Mouse (Mus musculus) heart, adult 2 months (tissue): ENCODE data around the gene Cacna1s. TPM values are rescaled to one million over a fixed set of nuclear protein-coding genes. Genes with fewer than 3 reads are reported as not detected.

ENCODE experiments used
- DNase-seq, 2 experiments: peaks; one replicate each; pipeline ENCODE4 v3.0.0; 2021
- H3K27ac ChIP-seq: fragments of 200-600 bp; 2 replicates; pipeline ENCODE4 v1.8.1; 2022
- H3K27me3 ChIP-seq: fragments of 200-500 bp; 2 replicates; pipeline ENCODE4 v1.6.1; 2012; ENCODE audit warnings: mild to moderate bottlenecking, low read length, inconsistent platforms, mixed read lengths; ENCODE audit not compliant: control insufficient read depth, insufficient read depth
- H3K36me3 ChIP-seq: fragments of 200-500 bp; 2 replicates; pipeline ENCODE4 v1.6.1; 2012; ENCODE audit warnings: low read length, inconsistent platforms; ENCODE audit not compliant: control insufficient read depth, insufficient read depth
- H3K4me1 ChIP-seq: fragments of 200-500 bp; 2 replicates; pipeline ENCODE4 v1.6.1; 2011; ENCODE audit warnings: low read length; ENCODE audit not compliant: control insufficient read depth, insufficient read depth
- H3K4me3 ChIP-seq: fragments of 200-600 bp; 2 replicates; pipeline ENCODE4 v1.8.1; 2022
- H3K79me2 ChIP-seq: fragments of 200-500 bp; replicated peaks from 2 replicates; pipeline ENCODE4 v1.6.1; 2012; ENCODE audit warnings: mild to moderate bottlenecking, inconsistent platforms, low read length, moderate library complexity, mixed read lengths; ENCODE audit not compliant: control insufficient read depth, insufficient read depth
- H3K9ac ChIP-seq: fragments of 200-500 bp; 2 replicates; pipeline ENCODE4 v1.6.1; 2012; ENCODE audit warnings: low read depth, mild to moderate bottlenecking, control low read depth, inconsistent platforms, low read length, mixed read lengths
- CTCF ChIP-seq: fragments of 200-600 bp; IDR thresholded peaks from 2 replicates; pipeline ENCODE4 v1.8.1; 2022; ENCODE audit warnings: antibody characterized with exemption, mild to moderate bottlenecking, moderate library complexity
- EP300 ChIP-seq: fragments of 200-500 bp; IDR thresholded peaks from 2 replicates; pipeline ENCODE4 v1.6.1; 2011; ENCODE audit warnings: low read depth, low read length, control low read depth; ENCODE audit not compliant: insufficient read depth
- POLR2A ChIP-seq: fragments of 200-500 bp; IDR thresholded peaks from 2 replicates; pipeline ENCODE4 v1.6.1; 2011; ENCODE audit warnings: mild to moderate bottlenecking, low read depth, low read length, control low read depth; ENCODE audit not compliant: insufficient read depth
- WGBS: fragments of 180-500 bp; shearing (Covaris S2); methylation state at CpG from one replicate; pipeline ENCODE4 v1.1.7; 2018; 5-methylcytosine and 5-hydroxymethylcytosine counted together
- intact Hi-C: fragments of 180-260 bp; cut with DNase I; formaldehyde crosslinking; loops from one replicate; pipeline ENCODE4 v1.15.1; 2025
- polyA plus RNA-seq: library from polyadenylated mRNA; depleted of rRNA; stranded (reverse); fragments of >200 nt; gene quantifications from 2 replicates; pipeline ENCODE4 v1.2.3, GENCODE M21; 2012
- total RNA-seq, 2 experiments: library from RNA; stranded (reverse); gene quantifications; 2 replicates each; pipeline ENCODE4 v1.2.3; 2021

Cacna1s gene
- total and polyA plus RNA-seq, 3 experiments, result 8.0 to 11.4 (median 9.1) TPM

- peaks cover 16% of the 10 kb centered on the region for H3K4me1 ChIP-seq
- no peak overlapping the region for H3K27ac ChIP-seq
- H3K27me3 ChIP-seq, result peaks cover 4% of the 10 kb centered on the region
- H3K9ac ChIP-seq, result no peak overlapping the region
- 64% methylated on average over 2 of the region's 2 CpGs for WGBS
- DNase-seq, result no peak
- no peak for TF ChIP-seq EP300
- TF ChIP-seq CTCF, result no peak
- no peak for TF ChIP-seq POLR2A
- no peak overlapping the region for H3K4me3 ChIP-seq
- intact Hi-C loops, result no loop called here
- no peaks in the 10 kb centered on the region for H3K79me2 ChIP-seq
- no peaks in the 10 kb centered on the region for H3K36me3 ChIP-seq
These were observed 82.0 kb downstream of the Cacna1s start for GRCm38 (mm10) chr1:136134547-136134946.

GRCm38 (mm10) chr1:136135046-136135445 lies 82.5 kb downstream of the Cacna1s start:
- no peaks in the 10 kb centered on the region for H3K36me3 ChIP-seq
- H3K9ac ChIP-seq, result no peak overlapping the region
- no peak overlapping the region for H3K27ac ChIP-seq
- peak in 1 of 2 experiments; percentile 78 for DNase-seq
- H3K27me3 ChIP-seq, result peaks cover 4% of the 10 kb centered on the region
- H3K4me1 ChIP-seq, result peaks cover 16% of the 10 kb centered on the region
- TF ChIP-seq POLR2A, result no peak
- no peak for TF ChIP-seq CTCF
- no peak for TF ChIP-seq EP300
- no peaks in the 10 kb centered on the region for H3K79me2 ChIP-seq
- intact Hi-C loops, result no loop called here
- 42% methylated on average over 1 of the region's 1 CpGs for WGBS
- no peak overlapping the region for H3K4me3 ChIP-seq

- no peak overlapping the region for H3K4me3 ChIP-seq
These were observed 83.4 kb downstream of the Cacna1s start for GRCm38 (mm10) chr1:136135777-136136444.

DNA sequence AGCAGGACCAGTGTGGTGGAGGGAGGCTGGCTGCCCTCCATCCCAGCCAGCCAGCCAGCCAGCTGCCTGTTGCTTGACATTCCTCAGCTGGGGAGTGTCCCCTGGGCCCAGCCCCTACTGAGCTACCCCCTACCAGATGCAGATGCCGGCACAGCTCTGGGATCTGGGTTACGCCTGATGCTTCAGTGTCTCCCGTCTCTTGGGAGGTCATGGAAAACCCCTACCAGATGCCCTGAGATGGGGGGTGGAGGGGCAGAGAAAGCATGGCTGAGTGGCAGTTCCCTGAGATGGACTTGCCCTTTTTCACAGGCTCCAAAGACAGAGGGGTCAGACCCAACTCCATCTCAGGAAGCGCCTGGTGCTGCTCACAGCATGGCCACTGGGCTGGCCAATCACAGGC lies 84.0 kb downstream of the Cacna1s start:
- Histone ChIP-seq H3K4me3 (no peak overlapping the region), H3K4me1 (peaks cover 13% of the 10 kb centered on the region), H3K27me3 (peaks cover 1% of the 10 kb centered on the region), H3K79me2 (no peaks in the 10 kb centered on the region), H3K27ac (no peak overlapping the region), H3K9ac (no peak overlapping the region), H3K36me3 (no peaks in the 10 kb centered on the region)
- DNase-seq, result no peak
- 69% methylated on average over 4 of the region's 4 CpGs for WGBS
- intact Hi-C loops, result no loop called here
- no peak for TF ChIP-seq EP300
- TF ChIP-seq CTCF, result no peak
- no peak for TF ChIP-seq POLR2A

More at GRCm38 (mm10) chr1:136135777-136136444, 83.4 kb downstream of the Cacna1s start:
- H3K79me2 ChIP-seq, result no peaks in the 10 kb centered on the region
- intact Hi-C loops, result no loop called here
- 88% methylated on average over 6 of the region's 6 CpGs for WGBS
- H3K27ac ChIP-seq, result no peak overlapping the region; the same call in 1 of the 2 replicates
- peaks cover 4% of the 10 kb centered on the region for H3K27me3 ChIP-seq
- TF ChIP-seq POLR2A, result no peak
- TF ChIP-seq CTCF, result no peak
- no peak for TF ChIP-seq EP300
- peaks cover 14% of the 10 kb centered on the region for H3K4me1 ChIP-seq
- H3K9ac ChIP-seq, result no peak overlapping the region
- no peak for DNase-seq
- no peaks in the 10 kb centered on the region for H3K36me3 ChIP-seq

DNA sequence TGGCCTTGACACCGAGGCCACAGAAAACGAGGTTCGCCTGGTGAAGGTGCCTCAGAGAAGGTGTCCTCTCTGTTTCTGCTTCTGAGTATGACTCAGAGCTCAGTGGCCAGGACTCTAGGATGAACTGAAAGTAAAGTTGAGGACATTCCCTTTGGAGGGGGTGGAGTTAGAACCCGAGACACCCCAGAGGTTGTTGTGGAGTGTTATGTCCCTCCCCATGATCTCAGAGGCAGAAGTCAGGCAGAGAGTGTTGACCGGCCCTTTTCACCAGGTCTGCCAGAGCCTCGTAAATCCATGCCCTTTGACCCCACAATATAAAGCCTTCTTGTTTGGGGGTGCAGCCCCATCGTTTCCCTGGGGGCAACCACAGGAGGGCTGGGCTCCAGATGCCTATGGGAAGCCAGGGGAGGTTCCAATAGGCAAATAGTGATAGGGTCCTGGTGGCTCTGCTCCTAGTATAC lies 84.6 kb downstream of the Cacna1s start:
- TF ChIP-seq CTCF (no peak), POLR2A (no peak), EP300 (no peak)
- DNase-seq, result no peak
- Histone ChIP-seq H3K79me2 (no peaks in the 10 kb centered on the region), H3K27me3 (no peaks in the 10 kb centered on the region), H3K36me3 (no peaks in the 10 kb centered on the region), H3K9ac (no peak overlapping the region), H3K4me1 (peaks cover 13% of the 10 kb centered on the region), H3K27ac (no peak overlapping the region), H3K4me3 (no peak overlapping the region)
- intact Hi-C loops, result no loop called here
- 53% methylated on average over 7 of the region's 7 CpGs for WGBS

DNA sequence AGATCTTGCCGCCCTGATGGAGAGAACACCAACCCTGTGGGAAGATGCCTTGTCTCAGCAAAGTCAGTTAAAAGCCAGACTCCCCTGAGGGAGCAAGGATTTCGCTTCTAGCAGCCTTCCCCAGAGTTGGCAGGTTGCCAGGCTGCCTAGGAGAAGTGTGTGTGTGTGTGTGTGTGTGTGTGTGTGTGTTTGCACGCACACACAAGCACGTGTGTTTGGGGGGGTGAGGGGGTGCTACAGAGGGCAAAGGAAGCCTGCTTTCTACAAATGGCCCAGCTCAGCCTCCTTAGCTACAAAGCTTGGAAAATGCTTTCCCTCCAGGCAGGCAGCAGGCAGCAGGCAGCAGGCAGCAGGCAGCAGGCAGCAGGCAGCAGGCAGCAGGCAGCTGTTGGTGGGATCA lies 85.0 kb downstream of the Cacna1s start:
- no peak for TF ChIP-seq EP300
- no peak for TF ChIP-seq POLR2A
- TF ChIP-seq CTCF, result no peak
- Histone ChIP-seq H3K79me2 (no peaks in the 10 kb centered on the region), H3K9ac (no peak overlapping the region), H3K27ac (no peak overlapping the region), H3K27me3 (no peaks in the 10 kb centered on the region), H3K4me3 (no peak overlapping the region), H3K36me3 (no peaks in the 10 kb centered on the region), H3K4me1 (peaks cover 12% of the 10 kb centered on the region)
- intact Hi-C loops, result no loop called here
- peak in 1 of 2 experiments; percentile 48 for DNase-seq
- 12% methylated on average over 4 of the region's 4 CpGs for WGBS
